Comparison of ENCODE assay signal across 28 mouse cellular contexts in genomic region chr11:114728333-114728732, GRCm38 (mm10). TPM values are rescaled to one million over a fixed set of nuclear protein-coding genes. Genes with fewer than 3 reads are reported as not detected.
DNase-seq lines count a peak whose midpoint lies in the region; ATAC-seq lines count a peak whose summit lies in the region.
"Had no signal": no experiment of that assay in that cellular context is flagged by ENCODE, and none has a peak within 500 bp of the region (broad histone marks: within the 10 kb centered on the region; RNA-seq: fewer than 3 reads in every experiment).

No protein-coding gene starts in this region.

- H3K4me1 ChIP-seq in limb, embryonic 15.5 days = peaks cover 25% of the 10 kb centered on the region
- H3K4me1 ChIP-seq in limb, embryonic 10.5 days = peaks cover 42% of the 10 kb centered on the region
- peaks cover 32% of the 10 kb centered on the region for H3K4me1 ChIP-seq in neural tube, embryonic 13.5 days (replicated peaks)
- H3K4me1 ChIP-seq in neural tube, embryonic 15.5 days = peaks cover 28% of the 10 kb centered on the region

- no peak for ATAC-seq in limb, embryonic 15.5 days (ENCODE audit: insufficient number of reproducible peaks, low FRiP score, low TSS enrichment, low read depth)
- peak; percentile 23; the same call in 1 of the 2 replicates for ATAC-seq in neural tube, embryonic 13.5 days (ENCODE audit: low read depth)
- no peak for ATAC-seq in neural tube, embryonic 15.5 days (ENCODE audit: low FRiP score)
- ATAC-seq: Patski had no signal

- H3K4me2 ChIP-seq in limb, embryonic 15.5 days = no peak overlapping the region
- no peak overlapping the region for H3K4me2 ChIP-seq in neural tube, embryonic 13.5 days
- H3K4me2 ChIP-seq in neural tube, embryonic 15.5 days = no peak overlapping the region

- no peak overlapping the region for H3K4me3 ChIP-seq in limb, embryonic 15.5 days
- no peak overlapping the region for H3K4me3 ChIP-seq in limb, embryonic 10.5 days
- H3K4me3 ChIP-seq in neural tube, embryonic 13.5 days = no peak overlapping the region
- H3K4me3 ChIP-seq in neural tube, embryonic 15.5 days (replicated peaks) = no peak overlapping the region
- H3K4me3 ChIP-seq: embryonic facial prominence, embryonic 13.5 days; heart, adult 2 months; liver, embryonic 15.5 days had no signal

- H3K36me3 ChIP-seq in limb, embryonic 15.5 days = no peaks in the 10 kb centered on the region
- no peaks in the 10 kb centered on the region for H3K36me3 ChIP-seq in limb, embryonic 10.5 days
- H3K36me3 ChIP-seq in neural tube, embryonic 13.5 days = no peaks in the 10 kb centered on the region
- H3K36me3 ChIP-seq in neural tube, embryonic 15.5 days = no peaks in the 10 kb centered on the region
- H3K36me3 ChIP-seq: embryonic facial prominence, embryonic 13.5 days; forebrain, embryonic 10.5 days; G1E; heart, embryonic 13.5 days; hindbrain, embryonic 15.5 days; liver, embryonic 15.5 days; midbrain, embryonic 13.5 days had no signal

- H3K27ac ChIP-seq in limb, embryonic 15.5 days = 0 out of 2 replicates have a peak overlapping the region, but pooled peaks have one; percentile 22
- no peak overlapping the region for H3K27ac ChIP-seq in limb, embryonic 10.5 days
- 0 out of 2 replicates have a peak overlapping the region, but pooled peaks have one; percentile 24 for H3K27ac ChIP-seq in neural tube, embryonic 13.5 days (replicated peaks)
- no peak overlapping the region for H3K27ac ChIP-seq in neural tube, embryonic 15.5 days (replicated peaks)
- H3K27ac ChIP-seq: embryonic facial prominence, embryonic 13.5 days; forebrain, embryonic 10.5 days; gastrocnemius, adult 2 months; heart, adult 2 months; liver, embryonic 15.5 days; macrophage; midbrain, embryonic 13.5 days had no signal

- no peak overlapping the region for H3K9ac ChIP-seq in limb, embryonic 15.5 days
- no peak overlapping the region for H3K9ac ChIP-seq in neural tube, embryonic 13.5 days
- H3K9ac ChIP-seq in neural tube, embryonic 15.5 days (replicated peaks) = no peak overlapping the region
- H3K9ac ChIP-seq: liver, embryonic 15.5 days had no signal

- 0 out of 2 replicates have a peak, but pooled peaks cover 5% of the 10 kb centered on the region for H3K27me3 ChIP-seq in limb, embryonic 15.5 days
- peaks cover 15% of the 10 kb centered on the region for H3K27me3 ChIP-seq in limb, embryonic 10.5 days (ENCODE audit: low read depth, poor library complexity, severe bottlenecking)
- H3K27me3 ChIP-seq in neural tube, embryonic 13.5 days = no peaks in the 10 kb centered on the region
- 0 out of 2 replicates have a peak, but pooled peaks cover 3% of the 10 kb centered on the region for H3K27me3 ChIP-seq in neural tube, embryonic 15.5 days (replicated peaks)
- H3K27me3 ChIP-seq: embryonic facial prominence, embryonic 13.5 days; hindbrain, embryonic 15.5 days; Patski had no signal

- intact Hi-C loops in gastrocnemius, postnatal 36 days (cut with DNase I) = loop anchor here (5.0 kb wide), 1 partner anchor 56 kb away; no protein-coding TSS in a partner anchor

- peak; percentile 21 for DNase-seq in embryo, embryonic 10.5 days (ENCODE audit: low spot score)
- DNase-seq in embryo, embryonic 10 days (ENCODE audit: low spot score) = no peak
- DNase-seq in limb, embryonic 10.5 days (ENCODE audit: low spot score) = no peak
- peak; percentile 27 for DNase-seq in lung, postnatal 36 days
- no peak for DNase-seq in gastrocnemius, postnatal 36 days
- DNase-seq: adrenal gland, postnatal 10 days; cerebellum, adult 8-10 months; cerebellum, postnatal 25 days; gastrocnemius, adult 2 months; heart, adult 2 months; heart, postnatal 14 days; kidney, adult 18-20 months; kidney, postnatal 36 days; left cerebral cortex, postnatal 4 days; liver had no signal

- 33% methylated on average over 5 of the region's 5 CpGs for WGBS in limb, embryonic 15.5 days
- WGBS in limb, embryonic 10.5 days = 56% methylated on average over 5 of the region's 5 CpGs
- 45% methylated on average over 5 of the region's 5 CpGs for WGBS in neural tube, embryonic 13.5 days
- WGBS in neural tube, embryonic 15.5 days = 39% methylated on average over 5 of the region's 5 CpGs

- H3K9me3 ChIP-seq in limb, embryonic 15.5 days = no peaks in the 10 kb centered on the region
- no peaks in the 10 kb centered on the region for H3K9me3 ChIP-seq in limb, embryonic 10.5 days (replicated peaks)
- no peaks in the 10 kb centered on the region for H3K9me3 ChIP-seq in neural tube, embryonic 13.5 days
- H3K9me3 ChIP-seq in neural tube, embryonic 15.5 days (replicated peaks) = no peaks in the 10 kb centered on the region
- H3K9me3 ChIP-seq: embryonic facial prominence, embryonic 13.5 days; heart, embryonic 13.5 days; hindbrain, embryonic 15.5 days; liver, embryonic 15.5 days; midbrain, embryonic 13.5 days had no signal

RNA-seq across cellular contexts. Expression of gene Dnaic2, which starts 1.1 kb away (rescaled TPM):
- polyA plus RNA-seq in limb, embryonic 15.5 days (2015; fragmentation: Nextera tagmentation; extraction: Ambion mirVana) = 1.1 and 1.3 TPM in 2 replicates
- 0.13 and 0.39 TPM in 2 replicates for polyA plus RNA-seq in limb, embryonic 10.5 days (2016; fragmentation: Nextera tagmentation; extraction: Ambion mirVana)
- polyA plus RNA-seq in neural tube, embryonic 13.5 days (2015; fragmentation: Nextera tagmentation; extraction: Ambion mirVana) = 2.9 TPM in 2 replicates
- 1.7 and 1.9 TPM in 2 replicates for polyA plus RNA-seq in neural tube, embryonic 15.5 days (2015; fragmentation: Nextera tagmentation; extraction: Ambion mirVana)
- under 1 TPM; 0.07 to 0.33 TPM for total RNA-seq in gastrocnemius, postnatal 36 days (2021)
- total RNA-seq: G1E; megakaryocyte-erythroid progenitor cell, adult 5-6 weeks had no signal
- polyA plus RNA-seq: G1E, macrophage had no signal

RNA-seq across cellular contexts. Expression of gene Kif19a, which starts 36.9 kb away (rescaled TPM):
- 0.15 and 0.17 TPM in 2 replicates for polyA plus RNA-seq in limb, embryonic 15.5 days (2015; fragmentation: Nextera tagmentation; extraction: Ambion mirVana)
- 0.13 TPM in 1 of 2 replicates, not detected in the other for polyA plus RNA-seq in limb, embryonic 10.5 days (2016; fragmentation: Nextera tagmentation; extraction: Ambion mirVana)
- polyA plus RNA-seq in neural tube, embryonic 13.5 days (2015; fragmentation: Nextera tagmentation; extraction: Ambion mirVana) = 1.3 and 1.6 TPM in 2 replicates
- 0.47 and 1.0 TPM in 2 replicates for polyA plus RNA-seq in neural tube, embryonic 15.5 days (2015; fragmentation: Nextera tagmentation; extraction: Ambion mirVana)
- total RNA-seq in gastrocnemius, postnatal 36 days (2021) = 1 to 10 TPM; 1.3 TPM
- total RNA-seq: G1E; megakaryocyte-erythroid progenitor cell, adult 5-6 weeks had no signal
- polyA plus RNA-seq: G1E had no signal

RNA-seq across cellular contexts. Expression of gene Ttyh2, which starts 53.1 kb away (rescaled TPM):
- polyA plus RNA-seq in limb, embryonic 15.5 days (2015; fragmentation: Nextera tagmentation; extraction: Ambion mirVana) = 22.4 and 29.7 TPM in 2 replicates
- 8.6 and 9.2 TPM in 2 replicates for polyA plus RNA-seq in limb, embryonic 10.5 days (2016; fragmentation: Nextera tagmentation; extraction: Ambion mirVana)
- 38.8 and 39.1 TPM in 2 replicates for polyA plus RNA-seq in neural tube, embryonic 13.5 days (2015; fragmentation: Nextera tagmentation; extraction: Ambion mirVana)
- polyA plus RNA-seq in neural tube, embryonic 15.5 days (2015; fragmentation: Nextera tagmentation; extraction: Ambion mirVana) = 30.0 and 31.0 TPM in 2 replicates
- total RNA-seq in gastrocnemius, postnatal 36 days (2021) = 10 to 100 TPM; 16.0 to 19.4 TPM

Comparison
In these comparisons a context has a peak if more than half of its experiments do, and no peak if none do; other contexts are left out.
1. DNase-seq: peak in embryo, embryonic 10.5 days (single experiment) and lung, postnatal 36 days (single experiment); none in embryo, embryonic 10 days (single experiment), limb, embryonic 10.5 days (single experiment) and gastrocnemius, postnatal 36 days (0 of 2).
2. H3K27ac ChIP-seq: peak in limb, embryonic 15.5 days (single experiment) and neural tube, embryonic 13.5 days (single experiment); none in limb, embryonic 10.5 days (single experiment) and neural tube, embryonic 15.5 days (single experiment).